Mouse (Mus musculus) right cerebral cortex, adult 2 months (tissue): ENCODE measurements around the gene Smarcc2.

ENCODE experiments used
- DNase-seq, 2 experiments: peaks; one replicate each; pipeline ENCODE4 v3.0.0; 2021 to 2022; ENCODE audit warnings: low spot score in 2 of 2

Gene Smarcc2

DNA sequence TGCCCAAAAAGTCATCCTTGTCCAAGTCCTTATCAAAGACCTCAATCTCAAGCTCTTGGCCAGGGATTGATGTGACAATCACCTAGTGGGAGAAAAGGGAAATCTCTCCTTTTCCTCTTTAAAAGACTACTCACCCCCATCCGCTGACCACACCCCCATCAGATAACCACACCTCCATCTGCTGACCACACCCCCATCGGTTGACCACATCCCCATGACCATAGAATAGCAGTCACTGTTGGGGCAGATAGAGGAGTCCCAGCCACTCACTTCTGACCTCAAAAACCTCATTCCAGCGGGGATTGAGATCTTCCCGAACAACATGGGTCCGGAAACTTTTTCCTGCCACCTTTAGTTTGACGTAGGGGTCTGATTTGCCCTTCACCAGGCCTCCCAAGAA lies 57.6 kb downstream of the Smarcc2 start:
- DNase-seq = no peak

DNA sequence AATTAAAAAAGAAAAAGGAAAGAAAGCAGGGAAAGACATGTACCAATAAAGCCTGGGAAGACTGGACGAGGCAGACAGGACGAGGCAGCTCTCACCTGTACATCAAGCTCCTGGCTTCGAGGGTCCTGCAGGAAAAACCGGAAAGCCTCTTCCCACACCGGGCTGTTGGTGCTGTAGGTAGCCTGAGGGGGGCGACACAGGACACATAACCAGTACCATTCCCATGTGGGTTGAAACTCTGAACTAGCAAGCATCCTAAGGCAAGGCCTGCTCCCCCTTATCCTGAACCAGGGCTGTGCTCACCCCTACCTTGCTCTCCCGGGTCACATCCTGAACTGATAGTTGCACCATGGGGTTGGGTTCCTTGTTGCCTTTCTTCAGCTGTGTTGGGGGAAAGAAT lies 59.8 kb downstream of the Smarcc2 start:
- peak; percentile 37 to 53 for DNase-seq

DNA sequence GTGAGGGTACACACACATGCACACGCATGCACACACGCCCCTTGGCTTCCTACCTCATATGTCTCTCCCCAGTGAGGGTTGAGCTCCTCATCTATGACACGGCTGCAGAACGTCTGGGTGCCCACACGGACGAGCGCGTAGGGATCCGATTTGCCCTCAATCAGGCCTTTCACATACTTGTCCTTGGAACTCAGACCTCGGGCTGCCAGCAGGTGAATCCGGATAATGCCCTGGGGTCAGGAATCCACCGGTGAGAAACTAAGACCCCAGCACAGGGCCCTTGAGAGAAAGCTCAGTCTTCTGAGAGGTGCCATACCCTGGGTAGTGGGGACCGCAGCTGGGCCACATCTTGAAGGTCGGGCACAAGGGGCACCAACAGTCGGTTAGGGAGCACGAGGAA lies 61.5 kb downstream of the Smarcc2 start:
- DNase-seq = no peak

DNA sequence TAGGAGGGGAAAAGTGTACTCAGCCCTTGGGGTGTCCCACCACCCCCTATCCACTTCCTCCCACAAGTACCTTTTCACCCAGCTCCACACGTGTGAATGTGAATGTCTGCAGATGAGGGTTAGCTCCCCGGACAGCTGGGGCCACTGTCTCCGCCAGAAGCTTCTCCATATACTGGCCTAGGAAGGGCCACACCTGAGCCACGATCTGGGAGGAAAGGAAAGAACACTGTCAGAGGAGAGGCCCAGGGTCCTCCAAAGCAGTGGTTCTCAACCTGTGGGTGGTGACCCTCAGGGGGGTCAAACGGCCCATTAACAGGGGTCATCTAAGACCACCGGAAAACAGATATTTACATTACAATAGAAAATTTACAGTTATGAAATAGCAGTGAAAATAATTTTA lies 63.3 kb downstream of the Smarcc2 start:
- DNase-seq = no peak

DNA sequence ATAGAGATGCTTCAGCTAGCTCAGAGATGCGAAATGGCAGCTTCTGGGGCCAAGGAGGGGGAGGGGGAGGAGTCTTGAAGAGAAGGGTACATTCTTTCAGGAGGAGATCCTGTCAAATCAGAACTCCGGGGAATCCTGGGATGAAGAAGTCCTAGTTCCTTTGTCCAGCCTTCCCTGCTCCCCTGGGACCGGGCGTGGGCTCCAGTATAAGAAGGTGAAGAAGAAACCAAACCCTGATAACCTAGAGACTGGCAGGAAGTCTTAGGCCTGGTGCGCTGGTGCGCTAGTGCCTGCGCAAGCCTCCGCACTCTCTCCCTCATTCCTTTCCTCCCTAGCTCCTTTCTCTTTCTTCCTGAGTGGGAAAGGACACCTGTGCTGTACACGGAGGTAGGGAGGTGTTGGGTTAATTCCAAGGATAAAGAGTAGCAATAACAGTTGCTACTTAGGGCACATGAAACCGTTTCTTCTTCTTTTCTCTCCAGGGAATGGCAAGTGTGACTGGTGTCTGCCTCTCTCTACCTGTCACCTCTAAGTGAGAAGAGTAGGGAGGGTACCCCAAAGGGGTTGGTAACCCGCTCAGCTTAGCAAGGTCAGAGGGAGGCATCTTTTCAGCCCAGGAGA lies 65.2 kb downstream of the Smarcc2 start:
- no peak for DNase-seq

DNA sequence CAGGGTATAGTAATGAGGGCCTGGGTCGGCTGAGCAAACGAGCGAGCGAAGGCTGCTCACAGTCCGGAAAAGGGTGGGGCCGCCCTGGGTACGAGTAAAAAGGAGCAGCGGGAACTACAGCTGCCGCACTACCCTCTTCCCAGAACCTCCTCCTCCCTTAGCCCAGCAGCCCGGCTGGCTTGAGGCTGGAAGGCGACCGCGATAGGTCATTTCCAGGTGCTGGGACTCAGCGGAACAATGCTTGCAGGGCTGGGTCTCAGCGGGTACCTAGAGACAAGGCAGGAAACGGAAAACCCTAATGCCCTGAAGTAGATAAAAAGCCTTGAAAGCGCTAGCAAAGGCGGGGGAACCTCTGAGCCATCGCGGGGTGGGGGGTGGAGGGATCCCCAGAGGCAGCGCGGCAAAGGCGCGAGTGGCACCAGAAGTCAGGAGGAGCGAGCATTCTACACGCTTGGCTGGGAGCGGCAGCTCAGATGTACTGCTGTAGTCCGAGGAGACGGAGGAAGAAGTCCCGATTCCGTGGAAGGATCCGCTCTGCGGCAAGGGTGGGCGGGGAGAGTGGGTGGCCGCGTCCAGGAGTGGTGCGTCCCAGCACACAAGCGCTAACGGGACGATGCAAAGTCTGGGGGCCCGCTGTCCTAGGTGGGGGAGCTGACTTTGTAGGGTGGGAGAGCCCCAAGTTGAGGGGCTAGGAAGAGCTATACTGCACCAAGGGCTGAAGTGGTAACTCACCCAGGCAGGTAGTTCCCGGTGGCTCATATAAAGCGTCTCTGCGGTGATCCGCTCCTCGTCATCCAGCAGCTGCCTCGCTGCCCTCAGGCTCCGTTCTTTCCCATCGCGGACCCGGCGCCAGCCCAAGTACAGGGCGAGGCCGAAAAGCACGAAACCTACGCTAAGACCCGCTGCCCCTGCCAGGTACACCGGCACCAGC lies 65.9 kb downstream of the Smarcc2 start:
- peak; percentile 54 to 58 for DNase-seq

DNA sequence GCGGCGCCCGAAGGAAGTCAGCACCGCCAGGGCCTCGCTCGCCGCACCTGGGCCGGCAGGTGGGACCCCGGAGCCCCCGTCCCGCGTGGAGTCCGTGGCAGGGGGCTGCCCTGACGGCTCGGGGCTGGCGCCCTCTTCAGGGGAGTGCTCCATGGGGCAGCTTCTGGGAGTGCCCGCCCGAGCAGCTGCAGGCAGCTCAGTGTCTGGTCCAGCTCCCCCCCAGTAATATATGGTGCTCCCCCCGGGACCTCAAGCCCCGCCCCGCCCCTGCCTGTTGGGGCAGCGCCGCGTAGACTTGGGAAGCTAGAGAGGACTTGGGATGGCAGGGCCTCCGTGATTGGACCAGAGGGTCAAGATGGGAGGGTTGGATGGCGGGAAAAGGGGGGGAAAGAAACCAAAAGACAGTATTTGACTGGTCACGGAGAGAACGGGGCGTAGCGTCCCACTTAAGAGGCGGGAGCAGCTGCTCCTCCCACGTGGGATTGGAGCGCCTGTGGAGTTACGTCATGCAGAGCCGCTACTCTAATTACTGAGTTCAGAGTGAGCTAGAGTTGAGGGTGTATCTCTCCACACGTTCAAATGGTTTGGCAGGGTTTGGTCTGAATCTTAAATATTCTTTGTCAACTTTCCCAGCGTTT lies 66.7 kb downstream of the Smarcc2 start, which contains the start of gene Esyt1:
Esyt1 (minus strand) TSS at position 201 of the 638 bp plus-strand sequence.
- peak; percentile 82 to 88 for DNase-seq

DNA sequence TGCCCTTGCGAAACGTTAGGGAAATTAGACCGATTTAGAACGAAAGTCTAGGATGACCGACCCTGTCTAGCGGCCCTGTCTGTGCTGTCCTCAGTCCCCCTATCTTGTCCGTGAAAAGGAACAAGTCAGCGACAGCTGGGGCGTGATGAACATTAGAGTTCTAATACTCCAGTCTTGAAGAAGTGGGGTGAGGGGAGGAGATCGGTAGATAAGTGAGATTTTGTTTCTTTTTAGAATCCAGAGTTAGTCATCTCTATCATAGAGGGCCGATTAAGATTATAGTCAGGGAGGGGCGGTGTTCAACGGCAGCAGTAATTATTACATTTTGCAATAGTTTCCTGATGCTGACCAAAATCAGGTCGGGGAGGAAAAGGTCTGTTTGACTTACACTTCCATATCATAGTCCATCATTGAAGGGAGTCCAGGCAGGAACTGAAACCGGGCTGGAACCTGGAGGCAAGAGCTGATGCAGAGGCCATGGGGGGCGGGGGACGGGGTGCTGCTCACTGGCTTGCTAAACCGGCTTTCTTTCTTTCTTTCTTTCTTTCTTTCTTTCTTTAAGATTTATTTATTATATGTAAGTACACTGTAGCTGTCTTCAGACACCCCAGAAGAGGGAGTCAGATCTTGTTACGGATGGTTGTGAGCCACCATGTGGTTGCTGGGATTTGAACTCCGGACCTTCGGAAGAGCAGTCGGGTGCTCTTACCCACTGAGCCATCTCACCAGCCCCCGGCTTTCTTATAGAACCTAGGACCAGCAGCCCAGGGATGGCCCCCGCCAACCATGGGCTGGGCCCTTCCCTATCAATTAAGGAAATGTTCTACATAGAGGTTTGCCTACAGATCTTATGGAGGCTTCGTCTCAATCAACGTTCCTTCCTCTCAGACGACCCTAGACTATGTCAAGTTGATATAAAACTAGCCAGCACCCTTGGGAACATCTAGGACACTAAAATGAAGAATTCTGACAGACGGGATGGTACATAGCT lies 67.6 kb downstream of the Smarcc2 start:
- no peak for DNase-seq

DNA sequence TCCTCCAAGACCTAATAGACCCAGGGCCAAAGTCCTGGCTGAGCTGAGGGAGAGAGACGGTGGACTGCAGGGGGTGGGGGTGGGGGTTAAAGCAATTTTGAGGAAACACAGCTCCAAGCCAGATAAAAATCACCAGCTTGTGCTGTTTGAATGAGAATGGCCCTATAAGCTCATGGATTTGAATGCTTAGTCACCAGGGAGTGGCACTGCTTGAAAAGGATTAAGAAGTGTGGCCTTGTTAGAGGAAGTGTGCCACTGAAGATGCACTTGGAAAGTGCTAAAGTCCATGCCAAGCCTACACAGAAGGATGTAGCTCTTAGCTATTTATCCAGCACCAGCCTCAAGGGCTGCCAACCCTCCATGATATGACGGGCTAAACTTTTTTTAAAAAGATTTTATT lies 76.2 kb downstream of the Smarcc2 start:
- no peak for DNase-seq

DNA sequence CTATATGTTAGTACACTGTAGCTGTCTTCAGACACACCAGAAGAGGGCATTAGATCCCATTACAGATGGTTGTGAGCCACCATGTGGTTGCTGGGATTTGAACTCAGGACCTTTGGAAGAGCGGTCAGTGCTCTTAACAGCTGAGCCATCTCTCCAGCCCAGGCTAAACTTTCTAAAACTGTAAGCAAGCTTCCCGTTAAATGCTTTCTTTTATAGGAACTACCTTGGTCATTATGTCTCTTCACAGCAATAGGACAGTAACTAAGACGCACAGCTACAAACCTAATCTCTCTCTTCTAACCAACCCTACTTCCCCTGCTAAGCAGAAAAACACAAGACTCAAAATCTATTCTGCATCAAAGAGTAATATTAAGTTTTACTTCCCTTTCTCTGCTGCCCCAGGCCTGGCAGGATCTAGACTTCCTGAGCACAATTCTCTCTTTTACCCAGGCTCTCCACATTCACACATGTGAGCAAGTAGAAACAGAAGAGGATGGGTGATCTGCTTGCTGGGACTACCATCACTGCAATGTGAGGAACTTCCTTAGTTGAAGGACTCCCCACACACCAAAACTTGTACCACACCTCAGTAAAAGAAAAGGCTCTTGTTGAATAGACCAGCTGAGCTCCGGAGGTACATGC lies 76.7 kb downstream of the Smarcc2 start:
- DNase-seq = no peak

DNA sequence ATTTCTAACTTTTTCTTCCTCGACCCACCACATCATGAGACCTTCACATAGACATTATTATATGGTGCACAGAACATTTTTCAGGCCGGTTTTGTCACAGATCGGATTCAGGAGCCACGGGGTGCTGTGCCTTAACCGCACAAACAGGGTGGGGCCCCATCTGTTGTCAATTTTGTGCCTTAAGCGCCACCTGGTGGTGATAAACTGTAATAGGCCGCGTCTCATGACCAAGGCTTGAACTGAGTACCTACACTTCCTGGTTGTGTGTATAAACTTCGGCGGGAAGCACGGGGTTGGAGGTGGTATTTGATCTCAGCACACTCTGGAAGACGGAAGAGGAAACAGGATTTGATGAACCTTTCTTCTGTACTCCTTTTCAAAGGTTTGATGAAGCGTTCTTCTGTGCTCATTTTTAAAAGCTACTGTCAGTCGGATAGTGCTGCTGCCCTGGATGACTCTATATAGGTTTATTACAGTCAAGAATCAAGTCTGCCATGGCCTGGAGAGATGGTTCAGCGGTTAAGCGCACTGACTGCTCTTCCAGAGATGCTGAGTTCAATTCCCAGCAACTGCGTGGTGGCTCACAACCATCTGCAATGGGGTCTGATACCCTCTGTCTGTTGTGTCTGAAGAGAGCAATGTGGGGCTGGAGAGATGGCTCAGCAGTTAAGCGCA lies 77.4 kb downstream of the Smarcc2 start:
- DNase-seq = peak; percentile 93 to 95

DNA sequence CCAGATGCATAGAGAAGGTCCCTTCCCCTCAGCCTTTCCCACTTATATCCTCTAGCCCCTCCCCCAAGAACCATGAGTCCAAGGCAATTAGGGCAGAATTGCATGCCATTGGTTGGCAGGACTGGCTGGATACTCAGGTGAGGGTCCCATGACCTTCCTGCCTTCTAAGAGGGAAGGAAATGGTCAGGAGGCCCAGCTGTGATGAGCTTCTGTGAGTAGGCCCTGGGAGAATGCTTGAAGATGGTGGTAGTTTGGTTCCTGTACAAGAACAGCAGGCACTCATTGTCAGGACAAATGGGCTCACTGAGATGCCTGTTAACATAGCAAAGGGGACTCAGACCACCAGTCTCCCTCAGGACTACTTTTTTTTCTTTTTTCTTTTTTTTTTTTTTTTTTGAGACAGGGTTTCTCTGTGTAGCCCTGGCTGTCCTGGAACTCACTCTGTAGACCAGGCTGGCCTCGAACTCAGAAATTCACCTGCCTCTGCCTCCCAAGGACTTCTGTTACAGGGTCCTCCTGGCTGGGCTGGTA lies 79.4 kb downstream of the Smarcc2 start:
- no peak for DNase-seq
